ENCODE assay signal across 9 mouse cellular contexts in genomic region chr19:3913692-3914091, GRCm38 (mm10). TPM values are rescaled to one million over a fixed set of nuclear protein-coding genes. Genes with fewer than 3 reads are reported as not detected.
DNase-seq lines count a peak whose midpoint lies in the region; ATAC-seq and TF ChIP-seq lines count a peak whose summit lies in the region.
"Had no signal": no experiment of that assay in that cellular context is flagged by ENCODE, and none has a peak within 500 bp of the region (broad histone marks: within the 10 kb centered on the region; RNA-seq: fewer than 3 reads in every experiment).

No protein-coding gene starts in this region.

- peaks cover 27% of the 10 kb centered on the region for H3K36me3 ChIP-seq in heart, embryonic 13.5 days
- H3K36me3 ChIP-seq in ES-Bruce4 (ENCODE audit: control insufficient read depth, insufficient read depth, low read length, poor library complexity, severe bottlenecking): no peaks in the 10 kb centered on the region
- no peaks in the 10 kb centered on the region for H3K36me3 ChIP-seq in forebrain, embryonic 16.5 days (ENCODE audit: control insufficient read depth, insufficient read depth)
- peaks cover 15% of the 10 kb centered on the region for H3K36me3 ChIP-seq in liver, postnatal 0 days (replicated peaks; ENCODE audit: insufficient read depth, low read length)

- no peak for TF ChIP-seq POLR2A in ES-Bruce4 (IDR thresholded peaks at IDR 0.05; ENCODE audit: insufficient read depth, low read length)

- TF ChIP-seq CTCF in ES-Bruce4 (IDR thresholded peaks at IDR 0.05; ENCODE audit: low read depth, low read length): no peak
- no peak for TF ChIP-seq CTCF in liver, postnatal 0 days (IDR thresholded peaks at IDR 0.05; ENCODE audit: low read depth)

- no peak for ATAC-seq in heart, embryonic 13.5 days (ENCODE audit: extremely low read depth, insufficient number of reproducible peaks, low FRiP score, low TSS enrichment)
- no peak for ATAC-seq in forebrain, embryonic 16.5 days
- ATAC-seq in liver, postnatal 0 days: no peak

- H3K9ac ChIP-seq in heart, embryonic 13.5 days: peak overlapping the region; percentile 72
- H3K9ac ChIP-seq in ES-Bruce4 (ENCODE audit: low read depth, poor library complexity, severe bottlenecking): peak overlapping the region; percentile 90
- H3K9ac ChIP-seq in forebrain, embryonic 16.5 days (replicated peaks; ENCODE audit: low read depth, low read length): no peak overlapping the region
- peak overlapping the region; percentile 47 for H3K9ac ChIP-seq in liver, postnatal 0 days (replicated peaks)

- WGBS in heart, embryonic 13.5 days: 83% methylated on average over 8 of the region's 8 CpGs
- WGBS in forebrain, embryonic 16.5 days: 85% methylated on average over 8 of the region's 8 CpGs
- WGBS in liver, postnatal 0 days (ENCODE audit: insufficient replicate concordance): 73% methylated on average over 8 of the region's 8 CpGs

- no peak for DNase-seq in heart, postnatal 4 days
- DNase-seq in liver, postnatal 0 days: no peak
- DNase-seq in layer of hippocampus, adult 18-20 months (ENCODE audit: low spot score in 2 of 2): no peak
- DNase-seq in urinary bladder, postnatal 4 days (ENCODE audit: low spot score in 2 of 2): no peak
- DNase-seq in frontal cortex, adult 2 months (ENCODE audit: extremely low spot score in 1 of 2, low spot score in 1 of 2): no peak

- no peak for TF ChIP-seq EP300 in ES-Bruce4 (IDR thresholded peaks at IDR 0.05; ENCODE audit: insufficient read depth, low read depth, low read length)
- TF ChIP-seq EP300 in liver, postnatal 0 days (IDR thresholded peaks at IDR 0.05; ENCODE audit: low read depth): no peak

- peak overlapping the region; percentile 79 for H3K4me2 ChIP-seq in heart, embryonic 13.5 days
- peak overlapping the region; percentile 66 for H3K4me2 ChIP-seq in forebrain, embryonic 16.5 days (ENCODE audit: low read length)
- H3K4me2 ChIP-seq in liver, postnatal 0 days (ENCODE audit: low read depth, low read length): peak overlapping the region; percentile 76

- peak overlapping the region; percentile 75 for H3K27ac ChIP-seq in heart, embryonic 13.5 days (replicated peaks)
- H3K27ac ChIP-seq in ES-Bruce4 (ENCODE audit: insufficient read depth, low read length): 0 out of 2 replicates have a peak overlapping the region, but pooled peaks have one; percentile 67
- H3K27ac ChIP-seq in forebrain, embryonic 16.5 days (ENCODE audit: low read length): no peak overlapping the region
- peak overlapping the region; percentile 60 for H3K27ac ChIP-seq in liver, postnatal 0 days (ENCODE audit: low read depth)

- peak overlapping the region; percentile 86 for H3K4me3 ChIP-seq in heart, embryonic 13.5 days
- peak overlapping the region; percentile 99 for H3K4me3 ChIP-seq in ES-Bruce4 (ENCODE audit: low read depth, low read length)
- peak overlapping the region; percentile 75 for H3K4me3 ChIP-seq in forebrain, embryonic 16.5 days (replicated peaks; ENCODE audit: low read length)
- H3K4me3 ChIP-seq in liver, postnatal 0 days (ENCODE audit: low read depth, low read length): peak overlapping the region; percentile 58

- no peaks in the 10 kb centered on the region for H3K27me3 ChIP-seq in heart, embryonic 13.5 days (replicated peaks)
- H3K27me3 ChIP-seq in ES-Bruce4 (ENCODE audit: control insufficient read depth, insufficient read depth, low read length, poor library complexity, severe bottlenecking): no peaks in the 10 kb centered on the region
- H3K27me3 ChIP-seq in forebrain, embryonic 16.5 days (replicated peaks; ENCODE audit: control insufficient read depth, insufficient read depth, low read length): no peaks in the 10 kb centered on the region
- H3K27me3 ChIP-seq in liver, postnatal 0 days (ENCODE audit: insufficient read depth, low read length): no peaks in the 10 kb centered on the region

- no peaks in the 10 kb centered on the region for H3K9me3 ChIP-seq in heart, embryonic 13.5 days
- H3K9me3 ChIP-seq in ES-Bruce4 (replicated peaks; ENCODE audit: control insufficient read depth, insufficient read depth, low read length, poor library complexity, severe bottlenecking): no peaks in the 10 kb centered on the region
- no peaks in the 10 kb centered on the region for H3K9me3 ChIP-seq in forebrain, embryonic 16.5 days (ENCODE audit: control insufficient read depth, low read length)
- H3K9me3 ChIP-seq in liver, postnatal 0 days (ENCODE audit: low read length): no peaks in the 10 kb centered on the region

- H3K4me1 ChIP-seq in heart, embryonic 13.5 days: peaks cover 21% of the 10 kb centered on the region
- H3K4me1 ChIP-seq in ES-Bruce4 (ENCODE audit: control insufficient read depth, insufficient read depth, low read length): no peaks in the 10 kb centered on the region
- peaks cover 16% of the 10 kb centered on the region for H3K4me1 ChIP-seq in forebrain, embryonic 16.5 days (replicated peaks; ENCODE audit: control insufficient read depth, insufficient read depth, low read length)
- H3K4me1 ChIP-seq in liver, postnatal 0 days (ENCODE audit: insufficient read depth): peaks cover 26% of the 10 kb centered on the region

RNA-seq across cellular contexts. Expression of gene Ndufs8, which starts 1.1 kb away (rescaled TPM):
- 361 and 400 TPM in 2 replicates for polyA plus RNA-seq in heart, embryonic 13.5 days (2015; fragmentation: Nextera tagmentation; extraction: Ambion mirVana)
- 100 to 1,000 TPM; 290 to 307 TPM for total RNA-seq in heart, postnatal 4 days (2021)
- polyA plus RNA-seq in ES-Bruce4 (2011; ENCODE audit: insufficient read depth, insufficient read length, low read depth, missing spikeins): 91.7 and 112 TPM in 2 replicates
- 186 and 207 TPM in 2 replicates for polyA plus RNA-seq in forebrain, embryonic 16.5 days (2015; fragmentation: Nextera tagmentation; extraction: Ambion mirVana)
- polyA plus RNA-seq in liver, postnatal 0 days (2015; fragmentation: Nextera tagmentation; extraction: Ambion mirVana): 165 and 167 TPM in 2 replicates
- total RNA-seq in layer of hippocampus, adult 18-20 months (2021): 100 to 1,000 TPM; 144 to 147 TPM
- 283 and 291 TPM in 2 replicates for polyA plus RNA-seq in frontal cortex, adult 2 months (2012; rRNA removed)

RNA-seq across cellular contexts. Expression of gene Tcirg1, which starts 6.8 kb away (rescaled TPM):
- 22.7 and 25.1 TPM in 2 replicates for polyA plus RNA-seq in heart, embryonic 13.5 days (2015; fragmentation: Nextera tagmentation; extraction: Ambion mirVana)
- 10 to 100 TPM; 19.2 to 22.9 TPM for total RNA-seq in heart, postnatal 4 days (2021)
- 25.2 and 30.0 TPM in 2 replicates for polyA plus RNA-seq in ES-Bruce4 (2011; ENCODE audit: insufficient read depth, insufficient read length, low read depth, missing spikeins)
- 9.0 and 11.2 TPM in 2 replicates for polyA plus RNA-seq in forebrain, embryonic 16.5 days (2015; fragmentation: Nextera tagmentation; extraction: Ambion mirVana)
- polyA plus RNA-seq in liver, postnatal 0 days (2015; fragmentation: Nextera tagmentation; extraction: Ambion mirVana): 28.1 and 29.7 TPM in 2 replicates
- total RNA-seq in layer of hippocampus, adult 18-20 months (2021): 10 to 100 TPM; 17.4 to 20.6 TPM
- 45.5 and 48.1 TPM in 2 replicates for polyA plus RNA-seq in frontal cortex, adult 2 months (2012; rRNA removed)

RNA-seq across cellular contexts. Expression of gene Aldh3b1, which starts 15.9 kb away (rescaled TPM):
- 2.2 and 2.3 TPM in 2 replicates for polyA plus RNA-seq in heart, embryonic 13.5 days (2015; fragmentation: Nextera tagmentation; extraction: Ambion mirVana)
- total RNA-seq in heart, postnatal 4 days (2021): 1 to 10 TPM; 1.6 to 1.9 TPM
- 0.66 and 0.96 TPM in 2 replicates for polyA plus RNA-seq in ES-Bruce4 (2011; ENCODE audit: insufficient read depth, insufficient read length, low read depth, missing spikeins)
- polyA plus RNA-seq in forebrain, embryonic 16.5 days (2015; fragmentation: Nextera tagmentation; extraction: Ambion mirVana): 1.2 and 1.4 TPM in 2 replicates
- 9.5 TPM in 2 replicates for polyA plus RNA-seq in liver, postnatal 0 days (2015; fragmentation: Nextera tagmentation; extraction: Ambion mirVana)
- total RNA-seq in layer of hippocampus, adult 18-20 months (2021): 1 to 10 TPM; 3.2 to 3.5 TPM
- polyA plus RNA-seq in frontal cortex, adult 2 months (2012; rRNA removed): 7.9 and 8.5 TPM in 2 replicates

RNA-seq across cellular contexts. Expression of gene Unc93b1, which starts 21.3 kb away (rescaled TPM):
- polyA plus RNA-seq in heart, embryonic 13.5 days (2015; fragmentation: Nextera tagmentation; extraction: Ambion mirVana): 12.4 and 13.6 TPM in 2 replicates
- 10 to 100 TPM; 15.1 to 15.4 TPM for total RNA-seq in heart, postnatal 4 days (2021)
- polyA plus RNA-seq in ES-Bruce4 (2011; ENCODE audit: insufficient read depth, insufficient read length, low read depth, missing spikeins): 12.1 and 13.5 TPM in 2 replicates
- polyA plus RNA-seq in forebrain, embryonic 16.5 days (2015; fragmentation: Nextera tagmentation; extraction: Ambion mirVana): 7.7 TPM in 2 replicates
- polyA plus RNA-seq in liver, postnatal 0 days (2015; fragmentation: Nextera tagmentation; extraction: Ambion mirVana): 42.6 and 48.1 TPM in 2 replicates
- 10 to 100 TPM; 13.6 to 15.9 TPM for total RNA-seq in layer of hippocampus, adult 18-20 months (2021)
- polyA plus RNA-seq in frontal cortex, adult 2 months (2012; rRNA removed): 31.5 and 34.7 TPM in 2 replicates

RNA-seq across cellular contexts. Expression of gene Aldh3b3, which starts 44.8 kb away (rescaled TPM):
- polyA plus RNA-seq in heart, embryonic 13.5 days (2015; fragmentation: Nextera tagmentation; extraction: Ambion mirVana): not detected in 2 replicates
- total RNA-seq in heart, postnatal 4 days (2021): under 1 TPM; 0.17 to 0.18 TPM
- polyA plus RNA-seq in ES-Bruce4 (2011; ENCODE audit: insufficient read depth, insufficient read length, low read depth, missing spikeins): not detected in 2 replicates
- polyA plus RNA-seq in forebrain, embryonic 16.5 days (2015; fragmentation: Nextera tagmentation; extraction: Ambion mirVana): not detected in 2 replicates
- polyA plus RNA-seq in liver, postnatal 0 days (2015; fragmentation: Nextera tagmentation; extraction: Ambion mirVana): 0.04 and 0.13 TPM in 2 replicates
- total RNA-seq in layer of hippocampus, adult 18-20 months (2021): not detected
- polyA plus RNA-seq in frontal cortex, adult 2 months (2012; rRNA removed): 0.38 and 0.58 TPM in 2 replicates
- total RNA-seq: neutrophil, adult 5-6 weeks had no signal
